Mouse (Mus musculus): ENCODE data around the gene Tnrc6c.

- peak; percentile 89 for TF ChIP-seq CTCF (IDR thresholded peaks at IDR 0.05)
- TF ChIP-seq EP300 (IDR thresholded peaks at IDR 0.05) = no peak
These were observed 136.2 kb downstream of the Tnrc6c start for GRCm38 (mm10) chr11:117790286-117790685.

Data from lung, postnatal 0 days (tissue).